ENCODE assay signal across 7 mouse cellular contexts in the genomic region with DNA sequence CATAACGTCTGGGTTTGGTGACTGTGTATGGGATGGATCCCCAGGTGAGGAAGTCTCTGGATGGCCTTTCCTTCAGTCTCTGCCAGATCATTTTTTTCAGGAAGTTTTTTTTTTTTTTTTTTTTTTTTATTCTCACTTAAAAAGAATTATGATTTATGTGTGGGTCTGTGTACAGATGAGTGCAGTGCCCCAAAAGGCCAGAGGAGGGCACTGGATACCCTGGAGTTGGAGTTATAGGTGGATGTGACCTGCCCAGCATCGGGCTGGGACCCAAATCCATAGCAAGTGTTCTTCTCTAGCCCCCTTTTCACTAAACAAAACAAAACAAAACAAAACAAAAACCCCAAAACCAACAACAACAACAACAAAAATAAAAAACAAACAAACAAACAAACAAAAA. TPM values are rescaled to one million over a fixed set of nuclear protein-coding genes. Genes with fewer than 3 reads are reported as not detected.
DNase-seq lines count a peak whose midpoint lies in the region; ATAC-seq and TF ChIP-seq lines count a peak whose summit lies in the region.

No protein-coding gene starts in this region.

- H3K27me3 ChIP-seq in liver, adult 2 months (ENCODE audit: control insufficient read depth, insufficient read depth, low read length): no peaks in the 10 kb centered on the region
- H3K27me3 ChIP-seq in liver, embryonic 12.5 days (replicated peaks): 0 out of 2 replicates have a peak, but pooled peaks cover 5% of the 10 kb centered on the region
- no peaks in the 10 kb centered on the region for H3K27me3 ChIP-seq in neural tube, embryonic 11.5 days (ENCODE audit: control insufficient read depth, insufficient read depth, low read length)

- no peak for ATAC-seq in liver, embryonic 12.5 days
- ATAC-seq in neural tube, embryonic 11.5 days (ENCODE audit: insufficient read depth, low FRiP score, low TSS enrichment): no peak

- no peak overlapping the region for H3K4me3 ChIP-seq in liver, adult 2 months (ENCODE audit: insufficient read depth, low read depth, low read length)
- H3K4me3 ChIP-seq in liver, embryonic 12.5 days: no peak overlapping the region
- H3K4me3 ChIP-seq in neural tube, embryonic 11.5 days (ENCODE audit: low read depth, low read length): no peak overlapping the region

- no peak overlapping the region for H3K27ac ChIP-seq in liver, adult 2 months (replicated peaks; ENCODE audit: insufficient read depth, low read depth, low read length)
- no peak overlapping the region for H3K27ac ChIP-seq in liver, embryonic 12.5 days
- H3K27ac ChIP-seq in neural tube, embryonic 11.5 days (ENCODE audit: low read depth, low read length): no peak overlapping the region

- no peak overlapping the region for H3K4me2 ChIP-seq in liver, embryonic 12.5 days
- H3K4me2 ChIP-seq in neural tube, embryonic 11.5 days (ENCODE audit: low read depth): no peak overlapping the region

- DNase-seq in liver, adult 2 months (ENCODE audit: extremely low read depth, low read depth, low spot score): no peak
- DNase-seq in R1 (ENCODE audit: low read depth, low spot score): peak; percentile 43
- peak; percentile 57 to 73 for DNase-seq in cerebellum, postnatal 25 days
- peak; percentile 39 for DNase-seq in neural tube, embryonic 11.5 days (ENCODE audit: low spot score)
- DNase-seq in left cerebral cortex, adult 11 months (ENCODE audit: low spot score): no peak
- DNase-seq in left cerebral cortex, postnatal 10 days (ENCODE audit: extremely low spot score in 1 of 2, low spot score in 2 of 2): no peak

- H3K9ac ChIP-seq in liver, adult 2 months (ENCODE audit: low read depth, low read length): no peak overlapping the region
- no peak overlapping the region for H3K9ac ChIP-seq in liver, embryonic 12.5 days
- no peak overlapping the region for H3K9ac ChIP-seq in neural tube, embryonic 11.5 days (ENCODE audit: low read length)

- WGBS in liver, adult 2 months: 56% methylated on average over 2 of the region's 2 CpGs
- 49% methylated on average over 2 of the region's 2 CpGs for WGBS in liver, embryonic 12.5 days (ENCODE audit: insufficient replicate concordance)
- 62% methylated on average over 2 of the region's 2 CpGs for WGBS in neural tube, embryonic 11.5 days

- H3K4me1 ChIP-seq in liver, adult 2 months (ENCODE audit: control insufficient read depth, insufficient read depth, low read length): no peaks in the 10 kb centered on the region
- H3K4me1 ChIP-seq in liver, embryonic 12.5 days: no peaks in the 10 kb centered on the region
- H3K4me1 ChIP-seq in neural tube, embryonic 11.5 days (ENCODE audit: control insufficient read depth, insufficient read depth, low read length): no peaks in the 10 kb centered on the region

- intact Hi-C loops in left cerebral cortex, postnatal 10 days (cut with DNase I): no loop called here

- H3K9me3 ChIP-seq in liver, embryonic 12.5 days (replicated peaks): no peaks in the 10 kb centered on the region
- H3K9me3 ChIP-seq in neural tube, embryonic 11.5 days (ENCODE audit: control insufficient read depth, low read length): no peaks in the 10 kb centered on the region

- no peaks in the 10 kb centered on the region for H3K79me2 ChIP-seq in liver, adult 2 months (ENCODE audit: control insufficient read depth, insufficient read depth, low read length)

- TF ChIP-seq POLR2A in liver, adult 2 months (IDR thresholded peaks at IDR 0.05; ENCODE audit: extremely low read depth, insufficient read depth, low read length): no peak

- no peaks in the 10 kb centered on the region for H3K36me3 ChIP-seq in liver, adult 2 months (ENCODE audit: control insufficient read depth, insufficient read depth, low read length)
- H3K36me3 ChIP-seq in liver, embryonic 12.5 days: no peaks in the 10 kb centered on the region
- no peaks in the 10 kb centered on the region for H3K36me3 ChIP-seq in neural tube, embryonic 11.5 days (ENCODE audit: control insufficient read depth, insufficient read depth, low read length)

- peak; percentile 60 for TF ChIP-seq CTCF in liver, adult 2 months (IDR thresholded peaks at IDR 0.05; ENCODE audit: low read depth, low read length)

RNA-seq across cellular contexts. Expression of gene Ccdc130, which starts 18.7 kb away (rescaled TPM):
- 2.3 and 6.9 TPM in 2 replicates for total RNA-seq in liver, adult 2 months (2014; rRNA removed)
- 8.7 and 19.1 TPM in 2 replicates for polyA plus RNA-seq in liver, adult 2 months (2012; rRNA removed)
- 9.5 and 10.4 TPM in 2 replicates for polyA plus RNA-seq in liver, embryonic 12.5 days (2016; fragmentation: Nextera tagmentation; extraction: Ambion mirVana)
- 21.4 and 26.6 TPM in 2 replicates for polyA plus RNA-seq in neural tube, embryonic 11.5 days (2014; fragmentation: Nextera tagmentation; extraction: Ambion mirVana)
- 10 to 100 TPM; 24.1 to 27.1 TPM for total RNA-seq in left cerebral cortex, postnatal 10 days (2021)

RNA-seq across cellular contexts. Expression of gene Mri1, which starts 31.8 kb away (rescaled TPM):
- total RNA-seq in liver, adult 2 months (2014; rRNA removed): 17.1 and 25.8 TPM in 2 replicates
- polyA plus RNA-seq in liver, adult 2 months (2012; rRNA removed): 43.1 and 75.7 TPM in 2 replicates
- 55.4 and 63.1 TPM in 2 replicates for polyA plus RNA-seq in liver, embryonic 12.5 days (2016; fragmentation: Nextera tagmentation; extraction: Ambion mirVana)
- 50.7 and 55.9 TPM in 2 replicates for polyA plus RNA-seq in neural tube, embryonic 11.5 days (2014; fragmentation: Nextera tagmentation; extraction: Ambion mirVana)
- 10 to 100 TPM; 21.8 to 22.3 TPM for total RNA-seq in left cerebral cortex, postnatal 10 days (2021)

RNA-seq across cellular contexts. Expression of gene D8Ertd738e, which starts 39.4 kb away (rescaled TPM):
- total RNA-seq in liver, adult 2 months (2014; rRNA removed): 103 and 115 TPM in 2 replicates
- polyA plus RNA-seq in liver, adult 2 months (2012; rRNA removed): 99.3 and 105 TPM in 2 replicates
- 249 and 259 TPM in 2 replicates for polyA plus RNA-seq in liver, embryonic 12.5 days (2016; fragmentation: Nextera tagmentation; extraction: Ambion mirVana)
- polyA plus RNA-seq in neural tube, embryonic 11.5 days (2014; fragmentation: Nextera tagmentation; extraction: Ambion mirVana): 301 and 323 TPM in 2 replicates
- 100 to 1,000 TPM; 130 to 136 TPM for total RNA-seq in left cerebral cortex, postnatal 10 days (2021)

RNA-seq across cellular contexts. Expression of gene Zswim4, which starts 52.0 kb away (rescaled TPM):
- 2.8 and 3.7 TPM in 2 replicates for total RNA-seq in liver, adult 2 months (2014; rRNA removed)
- polyA plus RNA-seq in liver, adult 2 months (2012; rRNA removed): 6.9 and 8.4 TPM in 2 replicates
- 3.6 and 5.0 TPM in 2 replicates for polyA plus RNA-seq in liver, embryonic 12.5 days (2016; fragmentation: Nextera tagmentation; extraction: Ambion mirVana)
- 34.9 and 35.5 TPM in 2 replicates for polyA plus RNA-seq in neural tube, embryonic 11.5 days (2014; fragmentation: Nextera tagmentation; extraction: Ambion mirVana)
- total RNA-seq in left cerebral cortex, postnatal 10 days (2021): 10 to 100 TPM; 14.2 to 14.3 TPM

Comparison
In these comparisons a context has a peak if more than half of its experiments do, and no peak if none do; other contexts are left out.
1. DNase-seq: peak in R1 (single experiment), cerebellum, postnatal 25 days (2 of 2) and neural tube, embryonic 11.5 days (single experiment); none in liver, adult 2 months (single experiment), left cerebral cortex, adult 11 months (single experiment) and left cerebral cortex, postnatal 10 days (0 of 2).